Mouse (Mus musculus) heart, adult 2 months (tissue): ENCODE measurements around the gene Noct.

Experiments
- CTCF ChIP-seq: fragments of 200-600 bp; IDR thresholded peaks from 2 replicates; pipeline ENCODE4 v1.8.1; 2022; ENCODE audit warnings: antibody characterized with exemption, mild to moderate bottlenecking, moderate library complexity
- EP300 ChIP-seq: fragments of 200-500 bp; IDR thresholded peaks from 2 replicates; pipeline ENCODE4 v1.6.1; 2011; ENCODE audit warnings: low read depth, low read length, control low read depth; ENCODE audit not compliant: insufficient read depth
- POLR2A ChIP-seq: fragments of 200-500 bp; IDR thresholded peaks from 2 replicates; pipeline ENCODE4 v1.6.1; 2011; ENCODE audit warnings: mild to moderate bottlenecking, low read depth, low read length, control low read depth; ENCODE audit not compliant: insufficient read depth

- no peak for TF ChIP-seq CTCF
- no peak for TF ChIP-seq EP300
- no peak for TF ChIP-seq POLR2A
These were observed 43.8 kb upstream of the Noct start for GRCm38 (mm10) chr3:51180341-51180940.
